Mouse (Mus musculus): Measurements from ENCODE around the gene Fbxl15. TPM values are rescaled to one million over a fixed set of nuclear protein-coding genes. Genes with fewer than 3 reads are reported as not detected.
A peak's percentile ranks its signal among the peaks of the same experiment; 100 is the strongest.

Fbxl15 gene
- total RNA-seq, 2 experiments from 2014 or later = 4.2 to 4.4 TPM

DNA sequence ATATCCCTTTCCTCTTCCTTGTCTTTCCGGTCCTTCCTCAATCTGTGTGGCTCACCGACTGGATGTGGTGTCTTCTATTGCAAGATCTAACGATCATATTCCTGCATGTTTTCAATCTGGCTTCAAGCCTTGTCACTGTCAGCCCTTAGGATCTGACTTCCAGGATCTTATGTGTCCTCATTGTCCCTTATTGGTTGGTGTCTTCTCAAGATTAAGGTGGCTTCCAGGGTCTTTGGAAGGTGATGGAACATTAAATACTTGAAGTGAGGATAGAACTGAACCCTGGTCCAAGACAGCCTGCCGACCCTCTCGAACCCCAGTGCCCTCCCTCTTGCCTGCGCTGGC is 10.9 kb downstream of the Fbxl15 start:
- DNase-seq = no peak
- intact Hi-C loops (cut with DNase I) = loop anchor here (1.0 to 5.0 kb wide), 3 partner anchors 18 to 103 kb away; no protein-coding TSS in a partner anchor

GRCm38 (mm10) chr19:46339287-46339971 is 11.4 kb downstream of the Fbxl15 start:
- intact Hi-C loops (cut with DNase I) = loop anchor here (2.0 to 5.0 kb wide), 2 partner anchors 17 to 103 kb away; no protein-coding TSS in a partner anchor
- peak; percentile 55 to 68 for DNase-seq

- no peak for DNase-seq
- intact Hi-C loops (cut with DNase I) = no loop called here
Observed at GRCm38 (mm10) chr19:46344710-46345419, 16.9 kb downstream of the Fbxl15 start.

GRCm38 (mm10) chr19:46347146-46347545 is 19.2 kb downstream of the Fbxl15 start:
- no peak for DNase-seq
- intact Hi-C loops (cut with DNase I) = no loop called here

- intact Hi-C loops (cut with DNase I) = no loop called here
- DNase-seq = no peak
Observed at GRCm38 (mm10) chr19:46347936-46348668, 20.1 kb downstream of the Fbxl15 start.

GRCm38 (mm10) chr19:46348761-46349458 is 20.9 kb downstream of the Fbxl15 start:
- intact Hi-C loops (cut with DNase I) = no loop called here
- peak; percentile 71 to 73 for DNase-seq

- intact Hi-C loops (cut with DNase I) = no loop called here
- no peak for DNase-seq
Observed at GRCm38 (mm10) chr19:46349550-46349949, 21.6 kb downstream of the Fbxl15 start.

- intact Hi-C loops (cut with DNase I) = no loop called here
- DNase-seq = no peak
Observed at GRCm38 (mm10) chr19:46350168-46350932, 22.4 kb downstream of the Fbxl15 start, which contains the start of gene 2310034G01Rik. Gene 2310034G01Rik, minus strand, starts transcription at chr19:46350302.

- intact Hi-C loops (cut with DNase I) = loop anchor here (2.0 kb wide), 1 partner anchor 18 kb away; the partner anchor contains the start of gene Cuedc2
- peak; percentile 77 to 81 for DNase-seq
Observed at GRCm38 (mm10) chr19:46356701-46357138, 28.7 kb downstream of the Fbxl15 start.

DNA sequence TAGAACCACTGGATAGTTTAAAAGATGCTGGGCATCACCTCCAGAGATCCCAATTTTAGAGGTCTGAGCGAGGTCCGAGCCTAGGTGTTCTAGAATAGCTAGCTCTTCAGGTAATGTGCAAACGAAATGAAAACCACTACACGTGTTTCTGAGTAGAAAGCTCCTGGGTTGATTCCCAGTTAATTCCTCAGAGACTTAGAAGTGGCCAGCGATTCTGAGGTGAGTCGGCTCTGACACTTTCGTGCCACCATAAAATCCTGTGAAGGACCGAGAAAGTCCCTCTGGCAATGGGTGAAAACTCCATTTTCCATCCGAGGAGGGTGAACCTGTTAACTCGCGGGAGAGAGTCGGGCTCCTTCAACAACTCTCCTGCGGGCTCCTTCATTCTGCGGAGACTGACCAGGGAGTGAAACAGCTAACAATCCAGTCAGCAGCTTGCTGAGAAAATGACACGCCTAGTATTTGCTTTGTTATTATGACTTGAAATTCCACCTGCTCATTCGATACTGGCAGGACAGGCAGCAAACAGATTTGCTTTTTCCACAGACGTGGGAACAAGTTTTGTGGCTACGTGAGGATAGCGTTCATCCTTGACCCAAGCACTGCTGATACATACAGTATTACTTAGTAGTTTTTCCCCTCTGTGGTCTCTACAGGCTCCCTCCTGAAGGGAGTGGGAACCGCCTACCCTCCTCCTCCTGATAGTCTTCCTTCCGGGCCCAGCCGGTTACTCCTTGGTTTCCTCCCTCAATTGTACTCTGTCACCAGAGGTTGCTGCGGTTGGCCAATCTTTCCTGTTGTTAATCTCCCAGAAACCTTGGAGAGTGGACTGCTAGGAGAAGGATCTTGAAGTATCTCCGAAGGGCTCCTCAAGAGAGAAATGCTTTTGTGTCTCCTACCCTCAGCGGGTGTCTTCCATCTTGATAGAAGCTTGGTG is 29.6 kb downstream of the Fbxl15 start:
- intact Hi-C loops (cut with DNase I) = loop anchor here (2.0 kb wide), 1 partner anchor 19 kb away; the partner anchor contains the start of gene Cuedc2
- DNase-seq = peak in 1 of 2 experiments; percentile 21

DNA sequence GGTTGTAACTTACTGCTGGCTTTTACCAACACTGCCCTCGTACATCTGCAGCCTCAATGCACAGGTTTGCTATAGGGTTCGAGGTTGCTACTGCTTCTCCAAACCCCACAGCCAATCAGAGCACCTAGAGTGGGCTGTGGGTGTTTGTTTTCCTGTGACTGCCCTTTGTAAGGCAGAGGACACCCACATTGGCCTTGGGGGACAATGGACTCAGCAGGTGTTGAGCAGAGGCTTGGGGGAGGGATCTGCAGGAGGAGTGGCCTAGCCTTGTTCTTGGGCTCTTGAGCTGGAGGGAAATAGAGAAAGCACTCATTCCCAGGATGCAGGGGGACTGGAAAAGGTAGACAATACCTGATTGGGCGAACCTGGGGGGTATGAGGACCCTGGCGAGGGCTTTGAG is 30.4 kb downstream of the Fbxl15 start:
- peak in 1 of 2 experiments; percentile 7 for DNase-seq
- intact Hi-C loops (cut with DNase I) = no loop called here

- no peak for DNase-seq
- intact Hi-C loops (cut with DNase I) = no loop called here
Observed at GRCm38 (mm10) chr19:46362104-46362503, 34.1 kb downstream of the Fbxl15 start.

- intact Hi-C loops (cut with DNase I) = no loop called here
- no peak for DNase-seq
Observed at GRCm38 (mm10) chr19:46363294-46364009, 35.5 kb downstream of the Fbxl15 start.

DNA sequence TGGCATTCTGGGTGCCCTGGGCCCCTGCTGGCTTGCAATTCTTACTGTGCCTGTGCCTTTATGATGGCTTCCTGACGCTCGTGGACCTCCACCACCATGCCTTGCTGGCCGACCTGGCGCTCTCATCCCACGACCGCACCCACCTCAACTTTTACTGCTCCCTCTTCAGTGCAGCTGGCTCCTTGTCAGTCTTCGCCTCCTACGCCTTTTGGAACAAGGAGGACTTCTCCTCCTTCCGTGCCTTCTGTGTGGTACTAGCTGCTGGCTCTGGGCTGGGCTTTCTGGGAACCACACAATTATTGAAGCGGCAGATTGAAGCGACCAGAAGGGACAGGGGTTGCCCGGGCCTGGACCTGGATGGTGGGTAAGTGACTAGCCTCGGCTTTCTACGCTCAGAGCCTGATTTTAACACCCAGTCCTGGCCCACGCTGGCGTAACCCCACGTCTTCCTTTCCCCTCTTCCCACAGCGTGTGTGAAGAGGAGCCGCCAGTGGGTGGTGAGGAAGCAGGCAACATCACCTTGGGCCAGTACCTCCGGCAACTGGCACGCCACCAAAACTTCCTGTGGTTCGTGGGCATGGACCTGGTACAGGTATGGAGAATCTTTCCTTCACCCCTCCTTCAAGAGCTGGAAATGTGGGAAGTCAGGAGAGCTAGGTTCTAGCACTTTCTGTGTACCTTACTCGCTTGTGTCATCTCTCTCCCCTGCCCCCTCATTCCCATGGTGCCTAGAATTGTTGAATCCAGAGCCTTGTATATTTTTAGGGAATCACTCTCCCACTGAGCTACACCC is 40.0 kb downstream of the Fbxl15 start:
- DNase-seq = no peak
- intact Hi-C loops (cut with DNase I) = loop anchor here (2.0 kb wide), 1 partner anchor 63 kb away; the partner anchor contains the start of gene Nfkb2

DNA sequence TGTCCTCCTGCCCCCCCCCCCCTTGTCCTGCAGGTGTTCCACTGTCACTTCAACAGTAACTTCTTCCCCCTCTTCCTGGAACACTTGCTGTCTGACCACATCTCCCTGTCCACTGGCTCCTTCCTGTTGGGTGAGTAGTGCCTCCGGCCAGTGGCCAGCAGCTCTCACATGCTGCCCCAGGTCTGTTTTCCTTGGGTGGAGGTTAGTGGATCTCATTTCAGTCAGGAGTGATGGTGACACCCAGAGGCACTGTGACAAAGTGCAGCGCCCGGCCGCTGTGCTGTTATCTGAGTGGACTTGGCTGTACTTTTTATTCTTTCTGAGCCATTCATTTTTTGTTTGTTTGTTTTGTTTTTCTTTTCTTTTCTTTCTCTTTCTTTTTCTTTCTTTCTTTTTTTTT is 41.2 kb downstream of the Fbxl15 start:
- peak; percentile 63 to 71 for DNase-seq
- intact Hi-C loops (cut with DNase I) = loop anchor here (1.0 to 2.0 kb wide), 2 partner anchors 31 to 64 kb away; partner anchors contain the start of genes Cuedc2 and Nfkb2

DNA sequence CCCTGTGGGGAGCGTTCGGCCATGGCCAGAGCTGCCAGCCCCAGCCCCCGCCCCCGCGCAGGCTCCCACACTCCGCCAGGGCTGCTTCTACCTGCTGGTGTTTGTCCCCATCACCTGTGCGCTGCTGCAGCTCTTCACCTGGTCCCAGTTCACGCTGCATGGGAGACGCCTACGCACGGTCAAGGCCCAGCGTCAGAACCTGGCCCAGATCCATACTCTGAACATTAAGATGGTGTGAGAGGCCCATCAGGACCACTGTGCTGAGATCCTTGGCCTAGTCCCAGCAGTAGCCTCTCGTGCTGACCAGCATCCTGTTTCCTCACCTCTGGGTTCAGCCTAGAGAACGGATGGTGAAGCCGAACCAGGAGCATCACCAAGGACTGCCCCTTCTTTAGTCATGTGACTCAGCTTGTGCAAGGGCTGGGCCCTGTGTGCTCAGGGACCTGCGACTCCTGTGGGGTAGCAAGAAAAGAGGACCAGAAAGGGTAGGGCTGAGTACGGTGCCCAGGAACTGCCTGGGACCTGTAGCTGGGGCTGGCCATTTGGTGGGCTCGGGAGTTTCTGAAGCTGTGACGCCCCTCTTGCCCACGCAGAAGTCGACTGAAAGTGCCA is 46.6 kb downstream of the Fbxl15 start:
- no peak for DNase-seq
- intact Hi-C loops (cut with DNase I) = no loop called here

GRCm38 (mm10) chr19:46375489-46375888 is 47.5 kb downstream of the Fbxl15 start:
- DNase-seq = no peak
- intact Hi-C loops (cut with DNase I) = no loop called here
